Mouse (Mus musculus): ENCODE results near the gene Bach2. TPM values are rescaled to one million over a fixed set of nuclear protein-coding genes. Genes with fewer than 3 reads are reported as not detected.

Bach2 gene
- polyA plus RNA-seq, 1 experiment from 2014 or later = 37.3 TPM

DNA sequence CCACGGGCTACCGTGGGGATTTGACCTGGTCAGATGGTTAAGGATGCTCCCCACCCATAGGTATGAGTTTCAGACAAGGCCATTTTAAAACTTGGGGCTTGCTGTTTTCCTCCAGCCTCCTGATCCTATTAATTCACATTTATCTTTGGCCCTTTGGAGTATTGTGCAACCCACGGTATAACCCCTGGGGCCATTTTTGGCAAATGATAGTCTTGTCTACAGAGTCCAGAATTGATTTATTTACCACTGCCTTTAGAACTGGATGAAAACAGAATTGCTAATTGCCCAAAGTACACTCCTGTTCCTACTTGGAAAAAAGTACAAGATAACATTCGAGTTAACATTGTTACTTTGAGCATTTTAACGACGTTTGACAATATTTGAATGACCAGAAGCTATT is 7.0 kb downstream of the Bach2 start:
- Histone ChIP-seq H3K27ac (no peak overlapping the region), H3K27me3 (replicated peaks) (no peaks in the 10 kb centered on the region), H3K4me2 (replicated peaks) (no peak overlapping the region), H3K36me3 (peaks cover 8% of the 10 kb centered on the region; the same call in 1 of the 2 replicates), H3K4me1 (peaks cover 81% of the 10 kb centered on the region), H3K9ac (no peak overlapping the region), H3K9me3 (no peaks in the 10 kb centered on the region), H3K4me3 (no peak overlapping the region)
- WGBS = 86% methylated on average over 6 of the region's 6 CpGs
- ATAC-seq (ENCODE audit: low FRiP score, low read depth) = no peak

DNA sequence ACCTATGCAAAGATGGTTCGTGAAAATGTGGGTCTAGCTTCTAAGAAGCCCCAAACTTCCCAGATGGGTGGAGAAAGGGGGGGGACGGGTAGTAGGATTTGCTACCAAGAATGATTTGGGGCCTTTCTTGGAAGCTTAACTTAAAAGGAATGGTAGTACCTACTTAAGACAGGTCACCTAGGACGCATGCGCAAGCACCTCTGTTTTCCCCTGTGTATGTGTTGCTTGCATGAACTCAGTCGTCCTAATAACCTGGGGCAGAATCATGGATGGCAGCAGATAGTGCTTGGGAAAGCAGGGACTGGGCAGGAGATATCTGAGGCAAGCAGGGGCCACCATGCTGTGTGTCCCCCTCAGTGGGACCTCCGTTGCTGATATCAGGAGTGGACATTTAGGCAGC is 7.4 kb downstream of the Bach2 start:
- H3K36me3 ChIP-seq = peaks cover 8% of the 10 kb centered on the region; the same call in 1 of the 2 replicates
- no peak overlapping the region for H3K4me2 ChIP-seq (replicated peaks)
- WGBS = 86% methylated on average over 6 of the region's 6 CpGs
- H3K9me3 ChIP-seq = no peaks in the 10 kb centered on the region
- H3K27ac ChIP-seq = no peak overlapping the region
- no peak overlapping the region for H3K4me3 ChIP-seq
- H3K27me3 ChIP-seq (replicated peaks) = no peaks in the 10 kb centered on the region
- H3K9ac ChIP-seq = no peak overlapping the region
- H3K4me1 ChIP-seq = peaks cover 81% of the 10 kb centered on the region
- ATAC-seq (ENCODE audit: low FRiP score, low read depth) = no peak

DNA sequence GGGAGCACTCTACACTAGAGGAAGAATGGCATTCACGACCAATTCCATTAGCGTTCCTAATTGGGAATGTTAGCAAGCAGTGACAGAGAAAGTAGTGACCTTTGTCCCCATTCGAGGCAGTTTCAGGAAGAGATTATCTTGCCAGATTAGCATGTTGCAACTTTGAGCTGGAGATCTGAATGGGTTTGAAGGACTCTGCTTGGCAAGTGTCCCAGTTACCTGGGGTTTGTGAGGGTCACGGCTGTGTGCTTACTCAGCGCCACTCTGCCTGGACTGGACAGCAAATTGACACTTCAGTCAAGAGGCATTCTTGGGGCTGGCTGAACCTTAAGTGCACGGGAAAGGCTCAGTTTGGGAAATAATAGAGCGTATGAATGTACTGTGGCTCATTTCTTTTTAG is 8.2 kb downstream of the Bach2 start:
- no peaks in the 10 kb centered on the region for H3K9me3 ChIP-seq
- H3K27me3 ChIP-seq (replicated peaks) = no peaks in the 10 kb centered on the region
- peaks cover 81% of the 10 kb centered on the region for H3K4me1 ChIP-seq
- no peak overlapping the region for H3K4me3 ChIP-seq
- H3K36me3 ChIP-seq = peaks cover 8% of the 10 kb centered on the region; the same call in 1 of the 2 replicates
- ATAC-seq (ENCODE audit: low FRiP score, low read depth) = no peak
- no peak overlapping the region for H3K27ac ChIP-seq
- 34% methylated on average over 7 of the region's 7 CpGs for WGBS
- no peak overlapping the region for H3K9ac ChIP-seq
- H3K4me2 ChIP-seq (replicated peaks) = no peak overlapping the region

DNA sequence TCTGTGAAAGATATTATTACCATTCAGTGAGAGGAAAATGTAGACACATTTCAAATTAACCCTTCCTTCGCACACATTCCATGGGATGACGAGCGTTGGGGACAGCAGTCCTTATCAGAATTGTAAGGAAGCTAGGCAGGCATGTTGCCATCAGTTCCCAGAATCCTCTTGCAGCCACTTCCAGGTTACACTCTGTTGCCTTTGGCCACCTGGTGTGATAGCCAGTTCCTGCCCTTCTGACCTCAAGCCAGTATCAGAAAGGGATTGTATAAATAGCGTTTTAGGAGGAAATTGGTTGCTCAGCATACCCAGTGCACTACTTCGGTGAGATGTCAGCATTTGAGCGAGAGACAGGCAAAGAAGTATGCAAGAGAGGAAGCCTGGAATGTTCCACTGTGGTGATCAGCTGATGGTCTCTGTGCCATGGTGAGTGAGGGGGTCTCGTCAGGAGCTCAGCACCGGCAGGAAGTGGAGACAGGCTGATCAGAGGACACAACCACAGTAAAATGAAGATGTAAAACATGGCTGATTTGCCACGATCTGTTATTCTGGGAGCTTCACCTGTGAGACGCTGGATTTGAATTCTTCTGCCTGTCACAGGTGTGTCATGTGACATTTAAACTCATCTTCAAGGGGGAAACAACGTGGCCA is 9.0 kb downstream of the Bach2 start:
- H3K27me3 ChIP-seq (replicated peaks) = no peaks in the 10 kb centered on the region
- H3K27ac ChIP-seq = no peak overlapping the region
- peaks cover 81% of the 10 kb centered on the region for H3K4me1 ChIP-seq
- H3K4me3 ChIP-seq = no peak overlapping the region
- no peak overlapping the region for H3K4me2 ChIP-seq (replicated peaks)
- no peak for ATAC-seq (ENCODE audit: low FRiP score, low read depth)
- H3K36me3 ChIP-seq = peaks cover 8% of the 10 kb centered on the region; the same call in 1 of the 2 replicates
- WGBS = 83% methylated on average over 11 of the region's 11 CpGs
- no peak overlapping the region for H3K9ac ChIP-seq
- H3K9me3 ChIP-seq = no peaks in the 10 kb centered on the region

DNA sequence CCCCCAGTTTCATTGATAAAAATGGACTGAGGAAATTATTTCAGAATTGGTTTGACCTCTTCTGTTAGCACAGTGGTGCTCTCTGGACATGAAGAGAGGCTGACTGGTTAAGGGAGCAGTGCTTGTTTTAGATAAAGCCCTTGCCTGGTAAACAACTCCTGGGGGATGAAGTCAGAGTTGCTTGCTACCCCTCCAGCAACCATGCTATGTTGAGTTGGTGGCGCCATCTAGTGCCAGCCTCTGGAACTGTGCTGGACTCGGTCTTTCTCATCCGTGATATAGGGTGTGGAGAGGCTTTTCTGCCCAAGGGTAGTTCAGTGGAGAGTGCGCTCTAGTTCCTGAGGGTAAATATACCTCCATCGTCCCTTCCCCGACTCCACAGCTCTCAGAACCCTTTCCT is 9.6 kb downstream of the Bach2 start:
- Histone ChIP-seq H3K4me3 (no peak overlapping the region), H3K27me3 (replicated peaks) (no peaks in the 10 kb centered on the region), H3K9ac (no peak overlapping the region), H3K4me1 (peaks cover 76% of the 10 kb centered on the region), H3K4me2 (replicated peaks) (no peak overlapping the region), H3K36me3 (peaks cover 8% of the 10 kb centered on the region; the same call in 1 of the 2 replicates), H3K9me3 (no peaks in the 10 kb centered on the region), H3K27ac (no peak overlapping the region)
- ATAC-seq (ENCODE audit: low FRiP score, low read depth) = no peak
- WGBS = 24% methylated on average over 6 of the region's 6 CpGs

DNA sequence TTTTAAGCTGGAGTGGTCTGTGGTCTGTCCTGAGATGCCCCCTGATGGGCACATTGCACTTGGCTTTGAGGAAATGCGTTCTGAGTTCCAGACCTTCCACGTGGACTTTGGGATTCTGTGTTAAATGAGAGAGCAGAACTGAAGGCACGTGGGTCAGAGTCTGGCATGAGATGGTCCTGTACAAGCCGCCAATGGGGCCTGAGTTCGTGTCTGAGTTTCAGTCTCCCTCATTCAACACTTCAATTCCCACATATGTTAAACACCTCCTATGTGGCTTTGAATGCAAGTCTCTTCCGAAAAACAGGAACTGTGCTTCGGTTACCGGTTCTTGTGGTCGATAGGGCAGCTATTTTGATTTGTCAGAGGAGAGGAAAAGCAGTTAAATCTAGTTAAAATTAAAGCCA is 10.4 kb downstream of the Bach2 start:
- no peaks in the 10 kb centered on the region for H3K9me3 ChIP-seq
- no peaks in the 10 kb centered on the region for H3K27me3 ChIP-seq (replicated peaks)
- no peak overlapping the region for H3K27ac ChIP-seq
- no peak for ATAC-seq (ENCODE audit: low FRiP score, low read depth)
- H3K9ac ChIP-seq = no peak overlapping the region
- no peak overlapping the region for H3K4me2 ChIP-seq (replicated peaks)
- H3K4me1 ChIP-seq = peaks cover 72% of the 10 kb centered on the region
- peaks cover 8% of the 10 kb centered on the region; the same call in 1 of the 2 replicates for H3K36me3 ChIP-seq
- no peak overlapping the region for H3K4me3 ChIP-seq
- WGBS = 65% methylated on average over 9 of the region's 9 CpGs

DNA sequence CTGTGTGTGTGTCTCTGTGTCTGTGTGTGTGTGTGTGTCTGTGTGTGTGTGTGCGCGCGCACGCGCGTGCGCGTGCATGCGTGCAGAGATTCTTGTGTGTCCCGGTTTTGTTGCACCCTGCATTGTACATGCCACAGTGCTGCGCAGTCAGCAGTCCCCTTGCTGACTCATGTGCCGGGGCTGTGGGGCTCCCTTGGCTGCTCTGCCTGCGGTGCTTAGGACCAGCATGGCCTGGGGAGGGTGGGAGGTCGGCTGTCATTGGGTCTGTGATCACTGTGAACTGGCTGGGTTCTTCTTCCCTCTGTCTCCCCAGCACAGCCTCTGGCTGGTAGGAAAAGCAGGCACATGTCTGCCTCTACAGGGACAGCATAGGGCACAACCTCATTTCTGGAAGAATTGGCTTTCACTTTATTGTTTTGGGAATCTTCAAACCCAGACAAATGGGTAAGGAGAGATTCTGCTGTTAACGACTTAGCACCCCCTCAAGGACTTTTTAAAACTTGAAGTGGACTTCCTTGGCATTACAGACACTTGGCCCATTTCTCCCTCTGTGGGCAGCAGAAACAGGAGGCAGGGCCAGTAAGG is 11.2 kb downstream of the Bach2 start:
- Histone ChIP-seq H3K27me3 (replicated peaks) (no peaks in the 10 kb centered on the region), H3K4me1 (peaks cover 66% of the 10 kb centered on the region), H3K9ac (peak overlapping the region; percentile 44; the same call in 1 of the 2 replicates), H3K36me3 (peaks cover 4% of the 10 kb centered on the region; the same call in 1 of the 2 replicates), H3K4me2 (replicated peaks) (peak overlapping the region; percentile 48), H3K4me3 (no peak overlapping the region), H3K9me3 (no peaks in the 10 kb centered on the region), H3K27ac (peak overlapping the region; percentile 51; the same call in 1 of the 2 replicates)
- 60% methylated on average over 15 of the region's 15 CpGs for WGBS
- ATAC-seq (ENCODE audit: low FRiP score, low read depth) = peak; percentile 51

DNA sequence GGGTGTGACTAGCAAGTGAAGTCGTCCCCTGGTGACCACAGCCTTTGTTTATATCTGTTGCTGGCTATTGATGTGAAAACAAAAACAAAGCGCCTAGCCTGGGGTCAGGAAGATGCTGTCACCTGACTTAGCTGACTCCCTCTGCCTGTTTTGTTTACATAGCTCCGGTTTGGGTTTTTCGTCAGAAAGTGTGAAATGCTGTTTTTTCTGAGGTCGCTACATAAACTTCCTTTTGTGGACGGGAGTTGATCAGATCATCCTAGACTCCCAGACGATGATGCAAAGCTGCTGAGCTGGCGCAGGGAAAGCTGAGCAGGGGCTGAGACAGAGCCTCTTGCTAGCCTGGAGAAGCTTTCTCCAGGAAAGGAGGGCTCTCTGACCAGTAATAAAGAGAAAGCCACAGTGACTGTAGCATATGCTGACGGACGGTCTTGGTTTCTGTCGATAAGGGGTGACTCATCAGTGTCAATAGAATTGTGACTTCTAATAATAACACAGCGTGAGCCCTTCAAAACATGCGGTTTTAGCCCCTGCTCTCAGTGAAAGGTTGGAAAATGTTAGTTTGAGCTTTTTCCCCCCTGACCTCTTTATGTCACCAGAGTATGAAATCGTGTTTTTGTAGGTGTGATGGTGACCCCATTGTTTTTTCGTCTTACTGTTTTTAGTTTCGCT is 11.9 kb downstream of the Bach2 start:
- Histone ChIP-seq H3K4me3 (no peak overlapping the region), H3K4me2 (replicated peaks) (peak overlapping the region; percentile 48), H3K4me1 (peaks cover 65% of the 10 kb centered on the region), H3K9ac (0 out of 2 replicates have a peak overlapping the region, but pooled peaks have one; percentile 14), H3K36me3 (no peaks in the 10 kb centered on the region), H3K27me3 (replicated peaks) (no peaks in the 10 kb centered on the region), H3K9me3 (no peaks in the 10 kb centered on the region), H3K27ac (peak overlapping the region; percentile 57; the same call in 1 of the 2 replicates)
- 7% methylated on average over 16 of the region's 16 CpGs for WGBS
- 0 out of 2 replicates have a peak, but pooled peaks have one; percentile 4 for ATAC-seq (ENCODE audit: low FRiP score, low read depth)

DNA sequence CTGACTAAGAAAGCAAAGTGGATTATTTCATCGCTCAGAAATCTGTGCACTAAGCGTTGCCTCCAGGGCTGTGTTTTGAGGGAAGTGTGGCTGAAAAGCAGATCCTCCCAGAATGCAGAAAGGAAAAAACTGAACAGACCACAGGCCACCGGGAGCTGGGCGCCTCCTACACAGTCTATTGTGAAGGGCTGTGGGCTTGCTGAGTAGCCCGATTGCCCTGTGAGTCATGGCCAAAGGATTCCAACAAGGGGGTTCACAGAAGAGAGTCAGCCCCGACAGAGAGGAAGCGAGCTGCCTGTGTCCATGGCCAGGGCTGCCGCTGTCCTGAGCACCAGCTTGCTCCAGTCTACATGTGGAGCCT is 12.4 kb downstream of the Bach2 start:
- Histone ChIP-seq H3K27ac (peak overlapping the region; percentile 57), H3K9ac (peak overlapping the region; percentile 52; the same call in 1 of the 2 replicates), H3K27me3 (replicated peaks) (no peaks in the 10 kb centered on the region), H3K9me3 (no peaks in the 10 kb centered on the region), H3K4me3 (no peak overlapping the region), H3K36me3 (no peaks in the 10 kb centered on the region), H3K4me2 (replicated peaks) (peak overlapping the region; percentile 48), H3K4me1 (peaks cover 63% of the 10 kb centered on the region)
- 5% methylated on average over 8 of the region's 8 CpGs for WGBS
- ATAC-seq (ENCODE audit: low FRiP score, low read depth) = peak; percentile 49

DNA sequence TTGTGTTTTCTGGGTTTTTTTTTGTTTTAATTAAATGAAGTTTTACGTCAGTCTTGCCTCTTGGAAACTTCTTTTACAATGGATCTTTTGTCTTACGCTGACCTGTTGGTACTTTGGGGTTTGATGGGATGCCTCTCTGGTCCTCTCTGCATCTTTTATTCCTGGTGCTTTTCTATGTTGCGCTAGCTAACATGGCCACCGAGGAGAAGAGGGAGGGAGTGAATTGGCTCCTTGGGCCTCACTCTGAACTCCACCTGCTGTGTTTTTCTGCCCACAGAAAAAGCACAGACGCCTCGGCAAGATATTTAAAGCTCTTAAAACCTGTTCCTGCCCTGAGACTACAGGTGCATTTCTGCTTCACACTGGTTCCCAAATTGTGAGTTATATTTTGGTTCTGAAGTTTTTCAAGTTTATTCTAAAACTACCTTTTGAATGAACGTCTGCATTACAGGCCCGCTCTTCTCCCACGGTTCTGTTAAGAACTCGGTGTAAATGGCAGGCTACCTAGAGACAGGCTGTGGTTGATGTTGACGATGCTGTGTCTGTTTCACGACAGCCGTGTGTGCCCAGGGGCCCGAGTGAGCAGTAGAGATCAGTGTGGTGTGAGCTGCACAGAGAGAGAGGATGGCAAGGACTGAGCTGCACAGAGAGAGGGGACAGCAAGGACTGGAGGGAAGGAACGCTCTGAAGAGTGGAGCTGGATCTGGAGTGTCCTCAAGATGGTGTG is 13.5 kb downstream of the Bach2 start:
- 55% methylated on average over 15 of the region's 15 CpGs for WGBS

DNA sequence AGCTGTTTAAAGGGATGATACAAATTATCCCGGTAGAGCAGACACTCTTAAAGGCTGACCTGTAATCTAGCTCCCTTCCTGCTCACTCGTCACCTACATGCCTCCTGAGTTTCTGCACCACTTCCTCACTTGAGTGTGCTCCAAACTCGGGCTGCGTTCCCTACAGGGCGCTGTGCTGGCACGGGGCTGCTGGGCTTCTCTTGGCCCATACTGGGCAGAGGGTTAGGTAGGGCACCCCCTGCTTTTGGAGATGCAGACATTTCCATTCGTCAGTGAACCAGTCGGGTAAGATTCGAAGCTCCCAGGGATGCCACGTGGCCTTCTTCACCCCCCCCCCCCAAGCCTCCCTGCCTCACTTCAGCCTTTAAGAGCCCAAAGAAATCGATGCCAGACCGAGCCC is 19.1 kb downstream of the Bach2 start:
- Histone ChIP-seq H3K9ac (no peak overlapping the region), H3K36me3 (no peaks in the 10 kb centered on the region), H3K4me2 (replicated peaks) (no peak overlapping the region), H3K27ac (no peak overlapping the region), H3K4me3 (no peak overlapping the region), H3K27me3 (replicated peaks) (no peaks in the 10 kb centered on the region), H3K9me3 (no peaks in the 10 kb centered on the region), H3K4me1 (0 out of 2 replicates have a peak, but pooled peaks cover under 1% of the 10 kb centered on the region)
- 82% methylated on average over 12 of the region's 12 CpGs for WGBS
- no peak for ATAC-seq (ENCODE audit: low FRiP score, low read depth)

More for the DNA sequence above, 13.5 kb downstream of the Bach2 start:
- H3K27me3 ChIP-seq (replicated peaks) = no peaks in the 10 kb centered on the region
- no peaks in the 10 kb centered on the region for H3K9me3 ChIP-seq
- H3K4me3 ChIP-seq = no peak overlapping the region
- peaks cover 52% of the 10 kb centered on the region for H3K4me1 ChIP-seq
- no peak overlapping the region for H3K9ac ChIP-seq
- no peak for ATAC-seq (ENCODE audit: low FRiP score, low read depth)
- no peak overlapping the region for H3K27ac ChIP-seq
- H3K4me2 ChIP-seq (replicated peaks) = no peak overlapping the region
- no peaks in the 10 kb centered on the region for H3K36me3 ChIP-seq

DNA sequence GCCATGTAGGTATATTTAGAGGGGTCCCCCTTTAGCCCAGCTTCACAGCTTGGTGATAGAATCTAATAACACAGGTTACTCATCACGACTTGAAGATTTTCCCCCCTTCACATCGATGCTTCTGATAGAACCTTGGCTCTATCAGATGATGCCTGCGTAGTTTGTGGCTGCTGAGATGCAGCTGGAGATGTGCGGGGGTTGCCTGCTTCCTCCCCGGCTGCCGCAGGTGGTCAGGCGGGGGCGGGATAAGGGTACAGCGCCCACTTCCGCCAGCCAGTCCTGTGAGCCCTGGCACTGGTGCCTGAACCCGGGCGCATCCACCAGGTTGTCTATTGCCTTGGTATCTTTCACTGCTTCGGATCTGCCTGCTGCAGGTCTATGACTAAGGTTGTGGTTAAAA is 19.5 kb downstream of the Bach2 start:
- ATAC-seq (ENCODE audit: low FRiP score, low read depth) = no peak
- H3K4me2 ChIP-seq (replicated peaks) = no peak overlapping the region
- no peak overlapping the region for H3K9ac ChIP-seq
- WGBS = 84% methylated on average over 13 of the region's 13 CpGs
- H3K4me1 ChIP-seq = no peaks in the 10 kb centered on the region
- no peaks in the 10 kb centered on the region for H3K9me3 ChIP-seq
- no peaks in the 10 kb centered on the region for H3K36me3 ChIP-seq
- H3K4me3 ChIP-seq = no peak overlapping the region
- no peak overlapping the region for H3K27ac ChIP-seq
- no peaks in the 10 kb centered on the region for H3K27me3 ChIP-seq (replicated peaks)
